Mouse (Mus musculus) right cerebral cortex, postnatal 14 days (tissue): ENCODE data around the gene Btbd9.

ENCODE experiments used
- DNase-seq: peaks from one replicate; pipeline ENCODE4 v3.0.0; 2022

The Btbd9 gene

GRCm38 (mm10) chr17:30329531-30329930 is 246.8 kb downstream of the Btbd9 start:
- DNase-seq = no peak

GRCm38 (mm10) chr17:30328924-30329323 is 247.4 kb downstream of the Btbd9 start:
- DNase-seq = no peak

- DNase-seq = no peak
Measured at GRCm38 (mm10) chr17:30326906-30327305, 249.4 kb downstream of the Btbd9 start.

- no peak for DNase-seq
Measured at GRCm38 (mm10) chr17:30320301-30320700, 256.0 kb downstream of the Btbd9 start.

GRCm38 (mm10) chr17:30312688-30313087 is 263.6 kb downstream of the Btbd9 start:
- no peak for DNase-seq

GRCm38 (mm10) chr17:30309627-30310026 is 266.7 kb downstream of the Btbd9 start:
- no peak for DNase-seq

- no peak for DNase-seq
Measured at GRCm38 (mm10) chr17:30308889-30309288, 267.4 kb downstream of the Btbd9 start.

- DNase-seq = no peak
Measured at GRCm38 (mm10) chr17:30308317-30308716, 268.0 kb downstream of the Btbd9 start.

GRCm38 (mm10) chr17:30307168-30307567 is 269.1 kb downstream of the Btbd9 start:
- no peak for DNase-seq

GRCm38 (mm10) chr17:30304766-30305165 is 271.5 kb downstream of the Btbd9 start:
- DNase-seq = no peak

GRCm38 (mm10) chr17:30301338-30301737 is 274.9 kb downstream of the Btbd9 start:
- no peak for DNase-seq

- DNase-seq = no peak
Measured at GRCm38 (mm10) chr17:30297432-30297831, 278.9 kb downstream of the Btbd9 start.

GRCm38 (mm10) chr17:30296069-30296468 is 280.2 kb downstream of the Btbd9 start:
- DNase-seq = no peak

- DNase-seq = no peak
Measured at GRCm38 (mm10) chr17:30292666-30293065, 283.6 kb downstream of the Btbd9 start.

- no peak for DNase-seq
Measured at GRCm38 (mm10) chr17:30285641-30286040, 290.6 kb downstream of the Btbd9 start.

- no peak for DNase-seq
Measured at GRCm38 (mm10) chr17:30283460-30284050, 292.7 kb downstream of the Btbd9 start.

- DNase-seq = no peak
Measured at GRCm38 (mm10) chr17:30283001-30283400, 293.3 kb downstream of the Btbd9 start.

- DNase-seq = no peak
Measured at GRCm38 (mm10) chr17:30280323-30281118, 295.8 kb downstream of the Btbd9 start.

GRCm38 (mm10) chr17:30279684-30280083 is 296.6 kb downstream of the Btbd9 start:
- no peak for DNase-seq

- DNase-seq = no peak
Measured at GRCm38 (mm10) chr17:30278596-30279378, 297.5 kb downstream of the Btbd9 start.

- DNase-seq = no peak
Measured at GRCm38 (mm10) chr17:30276477-30276876, 299.8 kb downstream of the Btbd9 start.

GRCm38 (mm10) chr17:30272769-30273168 is 303.5 kb downstream of the Btbd9 start:
- DNase-seq = peak; percentile 54
